Mouse (Mus musculus) kidney, embryonic 14.5 days (tissue): Measurements from ENCODE around the gene Fmo1. TPM values are rescaled to one million over a fixed set of nuclear protein-coding genes. Genes with fewer than 3 reads are reported as not detected.
"Not testable (repeated sequence)": the region's sequence is repeated elsewhere in the genome, so short reads cannot be mapped to it uniquely, and the experiment has no call there.

ENCODE experiments used
- ATAC-seq: fragments of 200-750 bp; cut with Nextera tagmentation; 2 replicates; pipeline ENCODE4 v1.8.0; 2017; ENCODE audit warnings: moderate number of reproducible peaks, mild to moderate bottlenecking, moderate TSS enrichment, moderate library complexity; ENCODE audit not compliant: low FRiP score, low TSS enrichment
- H3K27ac ChIP-seq: fragments of 300-500 bp; sonication (generic); 2 replicates; pipeline ENCODE4 v1.5.1; 2014; ENCODE audit warnings: low read depth, mild to moderate bottlenecking, low read length, moderate library complexity, mixed read lengths
- H3K27me3 ChIP-seq: fragments of 300-500 bp; sonication (generic); 2 replicates; pipeline ENCODE4 v1.6.1; 2014; ENCODE audit warnings: mild to moderate bottlenecking, low read length; ENCODE audit not compliant: control insufficient read depth, insufficient read depth
- H3K36me3 ChIP-seq: fragments of 300-500 bp; sonication (generic); 2 replicates; pipeline ENCODE4 v1.6.1; 2014; ENCODE audit warnings: low read length, mixed read lengths; ENCODE audit not compliant: control insufficient read depth, insufficient read depth
- H3K4me1 ChIP-seq: fragments of 300-500 bp; sonication (generic); 2 replicates; pipeline ENCODE4 v1.6.1; 2014; ENCODE audit warnings: low read length, mixed read lengths; ENCODE audit not compliant: control insufficient read depth, insufficient read depth
- H3K4me2 ChIP-seq: fragments of 300-500 bp; sonication (generic); replicated peaks from 2 replicates; pipeline ENCODE4 v1.6.1; 2014; ENCODE audit warnings: low read depth, mild to moderate bottlenecking, low read length
- H3K4me3 ChIP-seq: fragments of 300-500 bp; sonication (generic); 2 replicates; pipeline ENCODE4 v1.5.1; 2014; ENCODE audit warnings: mild to moderate bottlenecking, low read length
- H3K9ac ChIP-seq: fragments of 300-500 bp; sonication (generic); 2 replicates; pipeline ENCODE4 v1.6.1; 2014; ENCODE audit warnings: low read depth, mild to moderate bottlenecking, low read length, moderate library complexity
- H3K9me3 ChIP-seq: fragments of 300-500 bp; sonication (generic); 2 replicates; pipeline ENCODE4 v1.6.1; 2016; ENCODE audit warnings: low read length; ENCODE audit not compliant: control insufficient read depth
- WGBS: fragments of 180-500 bp; shearing (Covaris S2); extraction: QIAGEN DNeasy Blood & Tissue Kit; methylation state at CpG from one replicate; pipeline ENCODE4 v1.1.7; 2014; 5-methylcytosine and 5-hydroxymethylcytosine counted together
- polyA plus RNA-seq: library from polyadenylated mRNA; unstranded; fragments of >200 nt; fragmentation: Nextera tagmentation; extraction: Ambion mirVana; gene quantifications from 2 replicates; pipeline ENCODE4 v1.2.1, GENCODE M21; 2014

Gene Fmo1
- polyA plus RNA-seq, 1 experiment from 2014 or later = 17.2 TPM

GRCm38 (mm10) chr1:162785222-162785621 is 81.2 kb downstream of the Fmo1 start:
- H3K36me3 ChIP-seq = no peaks in the 10 kb centered on the region
- no peaks in the 10 kb centered on the region for H3K27me3 ChIP-seq
- no peak overlapping the region for H3K27ac ChIP-seq
- no peak overlapping the region for H3K9ac ChIP-seq
- 88% methylated on average over 4 of the region's 4 CpGs for WGBS
- ATAC-seq = no peak
- H3K4me3 ChIP-seq = no peak overlapping the region
- H3K4me2 ChIP-seq = no peak overlapping the region
- no peaks in the 10 kb centered on the region for H3K4me1 ChIP-seq
- no peaks in the 10 kb centered on the region for H3K9me3 ChIP-seq

- H3K4me2 ChIP-seq = no peak overlapping the region
- no peak overlapping the region for H3K4me3 ChIP-seq
- H3K36me3 ChIP-seq = no peaks in the 10 kb centered on the region
- no peak overlapping the region for H3K27ac ChIP-seq
- H3K4me1 ChIP-seq = no peaks in the 10 kb centered on the region
- no peaks in the 10 kb centered on the region for H3K9me3 ChIP-seq
- peak; percentile 71; the same call in 1 of the 2 replicates for ATAC-seq
- no peaks in the 10 kb centered on the region for H3K27me3 ChIP-seq
- WGBS = 62% methylated on average over 7 of the region's 7 CpGs
- no peak overlapping the region for H3K9ac ChIP-seq
Observed at GRCm38 (mm10) chr1:162783669-162784248, 82.7 kb downstream of the Fmo1 start.

GRCm38 (mm10) chr1:162781035-162781434 is 85.4 kb downstream of the Fmo1 start:
- not testable (repeated sequence) for H3K4me3 ChIP-seq, H3K9me3 ChIP-seq, H3K9ac ChIP-seq, H3K4me2 ChIP-seq, H3K36me3 ChIP-seq, H3K27me3 ChIP-seq, ATAC-seq, H3K27ac ChIP-seq, H3K4me1 ChIP-seq
- 89% methylated on average over 2 of the region's 2 CpGs for WGBS

Other genes starting within 250 kb of the Fmo1 start
- gene Myoc, start 227.5 kb downstream of the Fmo1 start, polyA plus RNA-seq = not detected in 2 replicates
- gene Myocos, start 208.4 kb downstream of the Fmo1 start, polyA plus RNA-seq = not detected in 2 replicates
- gene Prrc2c, start 126.1 kb downstream of the Fmo1 start, polyA plus RNA-seq = 175 and 204 TPM in 2 replicates
- 0.17 and 0.60 TPM in 2 replicates for gene Fmo4, start 52.6 kb downstream of the Fmo1 start, polyA plus RNA-seq
- 0.99 and 1.2 TPM in 2 replicates for gene Fmo2, start 32.1 kb upstream of the Fmo1 start, polyA plus RNA-seq
- gene Fmo6, start 70.9 kb upstream of the Fmo1 start, polyA plus RNA-seq = 0.12 and 0.44 TPM in 2 replicates
- not detected in 2 replicates for gene Fmo3, start 117.9 kb upstream of the Fmo1 start, polyA plus RNA-seq
- gene Mroh9, start 219.1 kb upstream of the Fmo1 start, polyA plus RNA-seq = not detected in 2 replicates